Mouse (Mus musculus) G1E (cell line): ENCODE data around the gene Iffo1.

Source experiments
- CTCF ChIP-seq: IDR thresholded peaks from 2 replicates; pipeline ENCODE4 v1.5.1; 2012; ENCODE audit warnings: low read depth, low read length, inconsistent platforms, mixed read lengths
- GATA1 ChIP-seq: IDR thresholded peaks from 2 replicates; pipeline ENCODE4 v1.6.1; 2012; ENCODE audit warnings: borderline replicate concordance, low read length, inconsistent platforms, mixed read lengths
- POLR2AphosphoS5 ChIP-seq: IDR thresholded peaks from 2 replicates; pipeline ENCODE4 v1.6.1; 2012; ENCODE audit warnings: low read depth, low read length, inconsistent platforms; ENCODE audit not compliant: insufficient replicate concordance

DNA sequence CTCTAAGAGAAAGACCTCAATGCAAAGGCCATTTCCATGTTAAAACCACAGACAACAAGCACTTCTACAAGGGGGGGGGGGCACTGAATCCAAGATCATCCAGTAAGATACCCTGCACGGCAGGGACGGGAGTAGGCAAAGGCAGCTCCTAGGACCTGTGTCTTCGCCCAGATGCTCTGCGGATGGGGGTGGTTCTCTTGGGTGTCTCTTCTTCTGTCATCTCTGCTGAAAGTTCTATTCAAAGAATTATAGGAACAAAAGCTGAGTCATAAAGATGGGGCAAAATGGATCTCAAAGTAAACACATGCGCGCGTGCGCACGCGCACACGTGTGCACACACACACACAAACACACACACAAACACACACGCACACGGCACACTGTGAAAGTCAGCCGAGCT is 23.0 kb downstream of the Iffo1 start:
- TF ChIP-seq CTCF (no peak), POLR2AphosphoS5 (no peak), GATA1 (no peak)
